Mouse (Mus musculus): ENCODE measurements at regions not wholly inside any gene's neighbourhood (a gene's known extent, or its start where the extent isn't known, plus 50 kb on each side); places are given as distances from the start of the nearest gene placed in this dataset.

- peak; percentile 47; the same call in 1 of the 2 replicates for ATAC-seq (ENCODE audit: low FRiP score, low TSS enrichment)
- H3K9ac ChIP-seq (replicated peaks; ENCODE audit: low read length): peak overlapping the region; percentile 52
- 51% methylated on average over 5 of the region's 5 CpGs for WGBS
Measured at GRCm38 (mm10) chr17:47151193-47151556, 140.8 kb upstream of the Ubr2 start.

DNA sequence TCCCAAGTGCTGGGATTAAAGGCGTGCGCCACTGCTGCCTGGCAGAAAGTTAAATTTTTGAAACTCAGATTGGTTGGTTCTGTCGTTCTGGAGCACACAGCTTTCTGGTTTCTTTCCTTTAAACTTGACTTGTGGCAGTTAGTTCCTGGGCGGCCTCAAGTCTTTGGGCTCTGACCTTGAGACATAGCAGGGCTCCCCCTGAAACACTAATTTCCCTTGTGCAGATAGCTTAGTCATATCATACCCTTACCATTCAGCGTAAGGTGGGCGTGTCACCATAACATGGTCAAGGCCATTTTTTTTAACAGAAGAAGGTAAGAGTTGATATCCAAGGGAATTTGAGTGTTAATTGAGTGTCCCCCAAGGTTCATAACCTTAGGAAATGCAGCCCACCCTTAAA, 140.3 kb upstream of the Ubr2 start:
- H3K4me3 ChIP-seq (ENCODE audit: low read length): no peak overlapping the region
- no peak overlapping the region for H3K9ac ChIP-seq (replicated peaks; ENCODE audit: low read length)
- 79% methylated on average over 6 of the region's 6 CpGs for WGBS
- H3K9me3 ChIP-seq (ENCODE audit: low read length): no peaks in the 10 kb centered on the region
- H3K4me2 ChIP-seq (replicated peaks; ENCODE audit: low read depth, low read length): no peak overlapping the region
- peaks cover 8% of the 10 kb centered on the region for H3K36me3 ChIP-seq (ENCODE audit: insufficient read depth, low read length)
- H3K27ac ChIP-seq (ENCODE audit: low read length): peak overlapping the region; percentile 54; the same call in 1 of the 2 replicates
- peaks cover 49% of the 10 kb centered on the region for H3K4me1 ChIP-seq (ENCODE audit: insufficient read depth, low read length)
- H3K27me3 ChIP-seq (ENCODE audit: insufficient read depth, low read length): no peaks in the 10 kb centered on the region
- ATAC-seq (ENCODE audit: low FRiP score, low TSS enrichment): no peak

More at GRCm38 (mm10) chr17:47151193-47151556, 140.8 kb upstream of the Ubr2 start:
- H3K4me3 ChIP-seq (ENCODE audit: low read length): peak overlapping the region; percentile 42
- peak overlapping the region; percentile 54 for H3K27ac ChIP-seq (ENCODE audit: low read length)
- H3K9me3 ChIP-seq (ENCODE audit: low read length): no peaks in the 10 kb centered on the region
- peaks cover 49% of the 10 kb centered on the region for H3K4me1 ChIP-seq (ENCODE audit: insufficient read depth, low read length)
- no peaks in the 10 kb centered on the region for H3K27me3 ChIP-seq (ENCODE audit: insufficient read depth, low read length)
- H3K4me2 ChIP-seq (replicated peaks; ENCODE audit: low read depth, low read length): peak overlapping the region; percentile 58
- peaks cover 12% of the 10 kb centered on the region for H3K36me3 ChIP-seq (ENCODE audit: insufficient read depth, low read length)

DNA sequence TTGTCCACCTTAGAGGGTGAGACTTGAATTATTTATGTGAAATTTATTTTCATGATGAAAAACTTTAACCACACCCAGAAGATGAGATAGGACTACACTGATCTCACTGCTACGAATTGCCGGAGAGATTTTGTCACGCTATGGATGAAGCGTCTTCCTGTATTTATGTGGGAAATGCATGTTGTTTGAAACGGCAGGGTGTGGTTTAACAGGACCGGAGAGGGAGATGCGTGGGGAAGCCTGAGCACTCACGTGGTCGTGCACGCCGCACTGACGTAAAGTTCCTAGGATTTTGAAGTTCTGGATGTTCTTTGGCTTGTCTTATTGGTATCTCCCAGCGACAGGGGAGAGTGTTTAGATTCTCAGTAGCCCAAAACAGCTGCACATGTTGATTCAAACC, 139.3 kb upstream of the Ubr2 start:
- Histone ChIP-seq H3K9me3 (ENCODE audit: low read length) (no peaks in the 10 kb centered on the region), H3K4me3 (ENCODE audit: low read length) (no peak overlapping the region), H3K27ac (ENCODE audit: low read length) (no peak overlapping the region), H3K9ac (replicated peaks; ENCODE audit: low read length) (no peak overlapping the region), H3K27me3 (ENCODE audit: insufficient read depth, low read length) (no peaks in the 10 kb centered on the region), H3K4me1 (ENCODE audit: insufficient read depth, low read length) (peaks cover 51% of the 10 kb centered on the region), H3K4me2 (replicated peaks; ENCODE audit: low read depth, low read length) (no peak overlapping the region), H3K36me3 (ENCODE audit: insufficient read depth, low read length) (peaks cover 8% of the 10 kb centered on the region)
- 86% methylated on average over 13 of the region's 13 CpGs for WGBS
- no peak for ATAC-seq (ENCODE audit: low FRiP score, low TSS enrichment)

DNA sequence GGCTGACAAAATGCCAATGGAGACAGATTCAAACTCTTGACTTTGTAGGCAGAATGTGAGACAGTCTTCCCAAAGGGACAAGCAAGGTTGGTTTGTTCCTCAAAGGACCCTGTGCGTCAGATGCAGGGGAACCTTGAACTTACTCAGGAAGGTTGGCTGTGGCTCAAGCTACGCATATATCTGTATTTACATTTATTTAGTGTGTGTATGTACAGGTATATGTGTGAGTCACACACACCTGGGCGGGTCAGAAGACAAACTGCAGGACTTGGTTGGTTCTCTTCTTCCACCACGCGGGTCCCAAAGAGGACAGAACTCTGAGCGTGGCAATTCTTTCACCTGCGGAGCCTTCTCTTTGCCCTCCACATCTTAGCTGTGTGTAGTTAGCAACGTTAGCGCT, 138.8 kb upstream of the Ubr2 start:
- 87% methylated on average over 9 of the region's 9 CpGs for WGBS
- H3K27me3 ChIP-seq (ENCODE audit: insufficient read depth, low read length): no peaks in the 10 kb centered on the region
- H3K9me3 ChIP-seq (ENCODE audit: low read length): no peaks in the 10 kb centered on the region
- H3K27ac ChIP-seq (ENCODE audit: low read length): no peak overlapping the region
- H3K4me2 ChIP-seq (replicated peaks; ENCODE audit: low read depth, low read length): no peak overlapping the region
- H3K4me3 ChIP-seq (ENCODE audit: low read length): no peak overlapping the region
- H3K36me3 ChIP-seq (ENCODE audit: insufficient read depth, low read length): peaks cover 5% of the 10 kb centered on the region
- H3K9ac ChIP-seq (replicated peaks; ENCODE audit: low read length): no peak overlapping the region
- no peak for ATAC-seq (ENCODE audit: low FRiP score, low TSS enrichment)
- H3K4me1 ChIP-seq (ENCODE audit: insufficient read depth, low read length): peaks cover 56% of the 10 kb centered on the region

DNA sequence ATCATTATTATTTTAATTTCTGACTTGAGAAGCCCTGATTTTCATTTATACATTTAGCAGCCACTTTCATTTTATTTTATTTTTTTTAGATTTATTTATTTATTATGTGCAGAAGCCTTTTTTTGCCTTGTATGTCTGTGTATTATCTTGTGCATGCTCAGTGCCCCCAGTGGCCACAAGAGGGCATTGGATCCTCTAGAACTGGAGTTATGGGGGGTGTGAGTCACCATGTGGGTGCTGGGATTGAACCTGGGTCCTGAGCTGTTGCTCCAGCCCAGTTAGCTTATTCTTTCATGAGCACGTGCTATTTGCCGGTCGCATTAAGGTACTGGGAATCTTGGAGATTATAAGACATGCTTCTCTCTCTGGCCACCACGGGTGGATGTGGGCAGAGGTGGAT, 136.3 kb upstream of the Ubr2 start:
- no peak for ATAC-seq (ENCODE audit: low FRiP score, low TSS enrichment)
- H3K9ac ChIP-seq (replicated peaks; ENCODE audit: low read length): no peak overlapping the region

GRCm38 (mm10) chr17:47145590-47145989, 135.2 kb upstream of the Ubr2 start:
- Histone ChIP-seq H3K4me2 (replicated peaks; ENCODE audit: low read depth, low read length) (no peak overlapping the region), H3K4me1 (ENCODE audit: insufficient read depth, low read length) (peaks cover 53% of the 10 kb centered on the region), H3K36me3 (ENCODE audit: insufficient read depth, low read length) (no peaks in the 10 kb centered on the region), H3K27me3 (ENCODE audit: insufficient read depth, low read length) (no peaks in the 10 kb centered on the region), H3K9me3 (ENCODE audit: low read length) (no peaks in the 10 kb centered on the region), H3K9ac (replicated peaks; ENCODE audit: low read length) (no peak overlapping the region), H3K27ac (ENCODE audit: low read length) (no peak overlapping the region), H3K4me3 (ENCODE audit: low read length) (no peak overlapping the region)
- 97% methylated on average over 16 of the region's 16 CpGs for WGBS
- ATAC-seq (ENCODE audit: low FRiP score, low TSS enrichment): no peak

More for the DNA sequence above, 136.3 kb upstream of the Ubr2 start:
- Histone ChIP-seq H3K4me1 (ENCODE audit: insufficient read depth, low read length) (peaks cover 63% of the 10 kb centered on the region), H3K9me3 (ENCODE audit: low read length) (no peaks in the 10 kb centered on the region), H3K4me3 (ENCODE audit: low read length) (no peak overlapping the region), H3K27ac (ENCODE audit: low read length) (no peak overlapping the region), H3K4me2 (replicated peaks; ENCODE audit: low read depth, low read length) (no peak overlapping the region), H3K36me3 (ENCODE audit: insufficient read depth, low read length) (no peaks in the 10 kb centered on the region), H3K27me3 (ENCODE audit: insufficient read depth, low read length) (no peaks in the 10 kb centered on the region)
- WGBS: 98% methylated on average over 4 of the region's 4 CpGs

GRCm38 (mm10) chr17:47144996-47145395, 134.6 kb upstream of the Ubr2 start:
- Histone ChIP-seq H3K9me3 (ENCODE audit: low read length) (no peaks in the 10 kb centered on the region), H3K4me3 (ENCODE audit: low read length) (no peak overlapping the region), H3K4me1 (ENCODE audit: insufficient read depth, low read length) (peaks cover 50% of the 10 kb centered on the region), H3K4me2 (replicated peaks; ENCODE audit: low read depth, low read length) (no peak overlapping the region), H3K27ac (ENCODE audit: low read length) (no peak overlapping the region), H3K36me3 (ENCODE audit: insufficient read depth, low read length) (no peaks in the 10 kb centered on the region), H3K9ac (replicated peaks; ENCODE audit: low read length) (no peak overlapping the region), H3K27me3 (ENCODE audit: insufficient read depth, low read length) (no peaks in the 10 kb centered on the region)
- WGBS: 84% methylated on average over 9 of the region's 9 CpGs
- no peak for ATAC-seq (ENCODE audit: low FRiP score, low TSS enrichment)

- H3K36me3 ChIP-seq (ENCODE audit: insufficient read depth, low read length): no peaks in the 10 kb centered on the region
- H3K9ac ChIP-seq (replicated peaks; ENCODE audit: low read length): 0 out of 2 replicates have a peak overlapping the region, but pooled peaks have one; percentile 6
- H3K27ac ChIP-seq (ENCODE audit: low read length): no peak overlapping the region
- H3K4me3 ChIP-seq (ENCODE audit: low read length): no peak overlapping the region
- WGBS: 70% methylated on average over 7 of the region's 7 CpGs
- no peak overlapping the region for H3K4me2 ChIP-seq (replicated peaks; ENCODE audit: low read depth, low read length)
- H3K9me3 ChIP-seq (ENCODE audit: low read length): no peaks in the 10 kb centered on the region
- no peaks in the 10 kb centered on the region for H3K27me3 ChIP-seq (ENCODE audit: insufficient read depth, low read length)
- ATAC-seq (ENCODE audit: low FRiP score, low TSS enrichment): no peak
- peaks cover 50% of the 10 kb centered on the region for H3K4me1 ChIP-seq (ENCODE audit: insufficient read depth, low read length)
Measured at GRCm38 (mm10) chr17:47144460-47144859, 134.1 kb upstream of the Ubr2 start.

GRCm38 (mm10) chr17:47143898-47144297, 133.5 kb upstream of the Ubr2 start:
- Histone ChIP-seq H3K27ac (ENCODE audit: low read length) (no peak overlapping the region), H3K4me2 (replicated peaks; ENCODE audit: low read depth, low read length) (peak overlapping the region; percentile 93), H3K27me3 (ENCODE audit: insufficient read depth, low read length) (no peaks in the 10 kb centered on the region), H3K9ac (replicated peaks; ENCODE audit: low read length) (no peak overlapping the region), H3K4me3 (ENCODE audit: low read length) (peak overlapping the region; percentile 13), H3K36me3 (ENCODE audit: insufficient read depth, low read length) (no peaks in the 10 kb centered on the region), H3K9me3 (ENCODE audit: low read length) (no peaks in the 10 kb centered on the region), H3K4me1 (ENCODE audit: insufficient read depth, low read length) (peaks cover 53% of the 10 kb centered on the region)
- 54% methylated on average over 7 of the region's 7 CpGs for WGBS
- ATAC-seq (ENCODE audit: low FRiP score, low TSS enrichment): no peak

DNA sequence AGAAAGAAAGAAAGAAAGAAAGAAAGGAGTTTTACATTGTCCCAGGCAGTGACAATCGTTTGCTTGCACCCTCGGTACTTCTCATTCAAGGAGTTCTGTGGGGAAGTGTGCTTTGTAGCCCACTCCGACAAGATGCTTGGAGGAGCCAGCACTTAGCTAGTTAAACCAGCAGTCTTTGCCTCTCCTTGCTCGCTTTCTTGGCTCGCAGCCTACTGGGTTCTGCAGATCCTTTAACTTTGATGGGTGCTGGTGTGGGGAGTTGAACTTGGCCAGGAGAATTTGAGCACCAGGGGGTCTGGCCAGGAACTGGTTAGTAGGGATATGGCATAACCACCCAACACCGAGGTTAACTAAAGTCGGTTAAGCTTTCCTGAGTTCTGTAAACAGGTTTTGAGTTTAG, 132.5 kb upstream of the Ubr2 start:
- WGBS: 15% methylated on average over 7 of the region's 7 CpGs
- Histone ChIP-seq H3K27me3 (ENCODE audit: insufficient read depth, low read length) (no peaks in the 10 kb centered on the region), H3K36me3 (ENCODE audit: insufficient read depth, low read length) (no peaks in the 10 kb centered on the region), H3K9ac (replicated peaks; ENCODE audit: low read length) (peak overlapping the region; percentile 37), H3K27ac (ENCODE audit: low read length) (peak overlapping the region; percentile 100; the same call in 1 of the 2 replicates), H3K4me2 (replicated peaks; ENCODE audit: low read depth, low read length) (peak overlapping the region; percentile 93), H3K4me3 (ENCODE audit: low read length) (peak overlapping the region; percentile 76), H3K9me3 (ENCODE audit: low read length) (no peaks in the 10 kb centered on the region), H3K4me1 (ENCODE audit: insufficient read depth, low read length) (peaks cover 51% of the 10 kb centered on the region)
- ATAC-seq (ENCODE audit: low FRiP score, low TSS enrichment): no peak

Measured in kidney, embryonic 16.5 days (tissue).